Mouse (Mus musculus) spleen, adult 2 months (tissue): ENCODE measurements around the gene Brd1.

Source experiments
- CTCF ChIP-seq: fragments of 200-500 bp; IDR thresholded peaks from 2 replicates; pipeline ENCODE4 v1.5.1; 2011; ENCODE audit warnings: mild to moderate bottlenecking, inconsistent platforms; ENCODE audit not compliant: insufficient read depth, insufficient read length, insufficient replicate concordance; ENCODE audit errors: extremely low read depth
- POLR2A ChIP-seq: fragments of 200-500 bp; IDR thresholded peaks from 2 replicates; pipeline ENCODE4 v1.6.1; 2011; ENCODE audit warnings: low read depth, low read length, inconsistent platforms

DNA sequence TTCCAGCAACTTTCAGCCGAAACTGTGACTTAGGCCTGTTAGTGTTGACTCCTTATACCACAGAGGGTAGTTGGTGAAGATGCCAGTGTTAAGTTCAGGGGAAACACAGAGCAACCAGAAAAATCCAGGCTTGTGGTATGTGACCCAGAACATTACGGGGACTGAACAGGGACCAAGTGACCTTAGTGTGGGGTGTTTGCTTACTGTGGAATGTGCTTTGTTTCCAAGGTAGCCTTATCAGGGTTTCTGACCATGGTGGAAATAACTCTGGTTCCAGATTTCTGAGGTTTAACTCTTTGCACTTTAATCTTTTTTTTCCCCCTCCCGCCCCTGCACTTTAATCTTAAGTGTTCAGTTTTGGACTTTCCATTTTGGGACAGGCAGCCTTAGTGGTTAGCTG, 24.0 kb upstream of the Brd1 start:
- TF ChIP-seq POLR2A (no peak), CTCF (no peak)
